Mouse (Mus musculus): ENCODE data around the gene Gmeb1. TPM values are rescaled to one million over a fixed set of nuclear protein-coding genes. Genes with fewer than 3 reads are reported as not detected.

Gmeb1 gene
- polyA plus RNA-seq, 1 experiment from 2014 or later: 30.1 TPM

GRCm38 (mm10) chr4:132181721-132182658 is 79.4 kb downstream of the Gmeb1 start:
- no peak overlapping the region for H3K4me2 ChIP-seq
- peaks cover 13% of the 10 kb centered on the region for H3K36me3 ChIP-seq
- WGBS: 50% methylated on average over 22 of the region's 22 CpGs
- H3K27ac ChIP-seq: no peak overlapping the region
- H3K9ac ChIP-seq: no peak overlapping the region
- H3K4me1 ChIP-seq: no peaks in the 10 kb centered on the region
- ATAC-seq (ENCODE audit: insufficient read depth, low FRiP score, low read depth): no peak
- H3K4me3 ChIP-seq (replicated peaks): no peak overlapping the region
- H3K27me3 ChIP-seq (replicated peaks): no peaks in the 10 kb centered on the region
- no peaks in the 10 kb centered on the region for H3K9me3 ChIP-seq

- peaks cover 11% of the 10 kb centered on the region for H3K36me3 ChIP-seq
- H3K4me1 ChIP-seq: no peaks in the 10 kb centered on the region
- no peak for ATAC-seq (ENCODE audit: insufficient read depth, low FRiP score, low read depth)
- 65% methylated on average over 9 of the region's 9 CpGs for WGBS
- H3K27me3 ChIP-seq (replicated peaks): no peaks in the 10 kb centered on the region
- no peaks in the 10 kb centered on the region for H3K9me3 ChIP-seq
- no peak overlapping the region for H3K27ac ChIP-seq
- no peak overlapping the region for H3K9ac ChIP-seq
- H3K4me3 ChIP-seq (replicated peaks): no peak overlapping the region
- H3K4me2 ChIP-seq: no peak overlapping the region
Measured at GRCm38 (mm10) chr4:132180710-132181109, 80.7 kb downstream of the Gmeb1 start.

DNA sequence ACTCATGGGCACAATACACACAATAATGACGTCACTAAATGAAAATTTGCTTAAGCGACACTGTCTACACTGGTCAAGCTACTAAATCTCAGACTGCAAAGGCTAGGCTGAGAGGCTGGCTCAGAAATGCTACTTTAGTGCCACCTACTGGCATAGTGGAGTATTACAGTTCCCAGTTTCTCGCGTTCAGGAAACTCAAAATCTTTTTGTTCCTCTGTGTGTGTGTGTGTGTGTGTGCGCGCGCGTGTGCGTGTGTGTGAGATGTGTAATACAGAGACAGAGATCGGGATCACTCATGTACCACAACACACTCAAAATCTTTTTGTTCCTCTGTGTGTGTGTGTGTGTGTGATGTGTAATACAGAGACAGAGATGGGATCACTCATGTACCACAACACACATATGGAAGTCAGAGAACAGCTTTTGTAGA is 82.8 kb downstream of the Gmeb1 start:
- no peak overlapping the region for H3K27ac ChIP-seq
- no peak overlapping the region for H3K4me3 ChIP-seq (replicated peaks)
- H3K9ac ChIP-seq: no peak overlapping the region
- H3K9me3 ChIP-seq: no peaks in the 10 kb centered on the region
- 12% methylated on average over 10 of the region's 10 CpGs for WGBS
- H3K4me2 ChIP-seq: no peak overlapping the region
- H3K27me3 ChIP-seq (replicated peaks): no peaks in the 10 kb centered on the region
- no peaks in the 10 kb centered on the region for H3K36me3 ChIP-seq
- H3K4me1 ChIP-seq: no peaks in the 10 kb centered on the region
- peak; percentile 73; the same call in 1 of the 2 replicates for ATAC-seq (ENCODE audit: insufficient read depth, low FRiP score, low read depth)

DNA sequence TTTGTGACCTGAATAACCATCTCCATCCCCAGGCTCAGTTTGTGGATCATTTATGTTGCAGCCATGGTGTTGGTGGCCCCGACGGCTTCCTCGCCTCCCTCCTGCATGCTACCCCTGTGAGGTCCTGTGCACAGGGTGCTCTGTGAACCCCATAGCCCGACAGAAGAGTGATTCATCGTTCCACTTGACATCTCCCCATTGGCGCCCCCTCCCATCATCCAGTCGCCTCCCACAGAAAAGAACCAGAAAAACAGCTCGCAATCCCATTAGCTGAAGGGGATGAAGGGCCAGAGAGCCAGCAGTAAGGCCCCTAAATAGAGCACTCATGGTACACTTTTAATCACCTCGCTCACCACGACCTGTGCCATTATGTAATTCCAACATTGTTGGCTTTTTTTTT is 84.9 kb downstream of the Gmeb1 start:
- Histone ChIP-seq H3K4me1 (no peaks in the 10 kb centered on the region), H3K36me3 (no peaks in the 10 kb centered on the region), H3K27me3 (replicated peaks) (no peaks in the 10 kb centered on the region), H3K9me3 (no peaks in the 10 kb centered on the region), H3K27ac (no peak overlapping the region), H3K4me2 (no peak overlapping the region), H3K9ac (no peak overlapping the region), H3K4me3 (replicated peaks) (no peak overlapping the region)
- ATAC-seq (ENCODE audit: insufficient read depth, low FRiP score, low read depth): no peak
- 52% methylated on average over 10 of the region's 10 CpGs for WGBS

Small RNA genes lying within 50 kb of the gene (microRNA-seq; reads per million reads assigned to microRNA genes)
- not detected for gene Gm22033

Other genes with a start within 250 kb of the Gmeb1 start
- 0.13 TPM in 1 of 2 replicates, not detected in the other for gene Gm10300, start 186.9 kb downstream of the Gmeb1 start, polyA plus RNA-seq (2015; fragmentation: Nextera tagmentation; extraction: Ambion mirVana)
- gene Epb41, start 186.3 kb downstream of the Gmeb1 start, polyA plus RNA-seq (2015; fragmentation: Nextera tagmentation; extraction: Ambion mirVana): 54.9 and 57.8 TPM in 2 replicates
- 0.27 and 0.30 TPM in 2 replicates for gene Oprd1, start 117.1 kb downstream of the Gmeb1 start, polyA plus RNA-seq (2015; fragmentation: Nextera tagmentation; extraction: Ambion mirVana)
- 73.3 and 79.5 TPM in 2 replicates for gene Ythdf2, start 49.3 kb downstream of the Gmeb1 start, polyA plus RNA-seq (2015; fragmentation: Nextera tagmentation; extraction: Ambion mirVana)
- 38.4 and 43.0 TPM in 2 replicates for gene Taf12, start 12.8 kb upstream of the Gmeb1 start, polyA plus RNA-seq (2015; fragmentation: Nextera tagmentation; extraction: Ambion mirVana)
- 1.8 and 2.4 TPM in 2 replicates for gene Rab42, start 41.8 kb upstream of the Gmeb1 start, polyA plus RNA-seq (2015; fragmentation: Nextera tagmentation; extraction: Ambion mirVana)
- gene Trnau1ap, start 67.9 kb upstream of the Gmeb1 start, polyA plus RNA-seq (2015; fragmentation: Nextera tagmentation; extraction: Ambion mirVana): 67.4 and 68.2 TPM in 2 replicates
- 68.5 and 74.6 TPM in 2 replicates for gene Rcc1, start 92.0 kb upstream of the Gmeb1 start, polyA plus RNA-seq (2015; fragmentation: Nextera tagmentation; extraction: Ambion mirVana)
- 21.1 and 22.6 TPM in 2 replicates for gene Phactr4, start 160.9 kb upstream of the Gmeb1 start, polyA plus RNA-seq (2015; fragmentation: Nextera tagmentation; extraction: Ambion mirVana)
- gene Med18, start 202.3 kb upstream of the Gmeb1 start, polyA plus RNA-seq (2015; fragmentation: Nextera tagmentation; extraction: Ambion mirVana): 22.0 and 23.4 TPM in 2 replicates
- gene Sesn2, start 248.9 kb upstream of the Gmeb1 start, polyA plus RNA-seq (2015; fragmentation: Nextera tagmentation; extraction: Ambion mirVana): 14.2 TPM in 2 replicates

All from stomach, embryonic 15.5 days (tissue).